ENCODE assay signal across 17 mouse cellular contexts in genomic region chr1:41244627-41245026, GRCm38 (mm10).
DNase-seq lines count a peak whose midpoint lies in the region; ATAC-seq and TF ChIP-seq lines count a peak whose summit lies in the region.
"Had no signal": no experiment of that assay in that cellular context is flagged by ENCODE, and none has a peak within 500 bp of the region (broad histone marks: within the 10 kb centered on the region; RNA-seq: fewer than 3 reads in every experiment).

No protein-coding gene starts in this region.

- no peak for TF ChIP-seq POLR2A in brain, embryonic 14.5 days (IDR thresholded peaks at IDR 0.05; ENCODE audit: borderline replicate concordance, extremely low read depth, insufficient read depth, insufficient read length, poor library complexity, severe bottlenecking)
- TF ChIP-seq POLR2A in heart, adult 2 months (IDR thresholded peaks at IDR 0.05; ENCODE audit: insufficient read depth, low read depth, low read length): no peak

- H3K4me2 ChIP-seq in hindbrain, embryonic 14.5 days (replicated peaks): no peak overlapping the region
- H3K4me2 ChIP-seq: embryonic facial prominence, embryonic 12.5 days; lung, embryonic 14.5 days; neural tube, embryonic 12.5 days had no signal

- no peaks in the 10 kb centered on the region for H3K79me2 ChIP-seq in heart, adult 2 months (replicated peaks; ENCODE audit: control insufficient read depth, insufficient read depth, low read length)

- peak; percentile 7 for DNase-seq in cerebellum, postnatal 25 days
- no peak for DNase-seq in cerebellum, adult 8-10 months
- DNase-seq in brain, embryonic 14.5 days (ENCODE audit: low read depth): peak; percentile 86
- peak; percentile 4 to 31 for DNase-seq in layer of hippocampus, adult 8-10 months (ENCODE audit: low spot score in 2 of 2)
- peak; percentile 4 for DNase-seq in left cerebral cortex, postnatal 4 days
- DNase-seq in heart, adult 2 months: no peak
- DNase-seq in kidney, postnatal 14 days: no peak
- no peak for DNase-seq in hindbrain, embryonic 14.5 days (ENCODE audit: low spot score)
- DNase-seq: cerebellum, postnatal 36 days; heart, adult 18-20 months; heart, postnatal 10 days; kidney, postnatal 4 days; liver; lung, embryonic 14.5 days had no signal

- TF ChIP-seq CTCF in brain, embryonic 14.5 days (IDR thresholded peaks at IDR 0.05; ENCODE audit: borderline replicate concordance, extremely low read depth, insufficient read depth, insufficient read length): no peak
- no peak for TF ChIP-seq CTCF in heart, adult 2 months (IDR thresholded peaks at IDR 0.05)

- no peaks in the 10 kb centered on the region for H3K36me3 ChIP-seq in heart, adult 2 months (ENCODE audit: control insufficient read depth, insufficient read depth, low read length)
- H3K36me3 ChIP-seq in hindbrain, embryonic 14.5 days (replicated peaks; ENCODE audit: control insufficient read depth, insufficient read depth): no peaks in the 10 kb centered on the region
- H3K36me3 ChIP-seq: embryonic facial prominence, embryonic 12.5 days; neural tube, embryonic 12.5 days had no signal

- no peak overlapping the region for H3K27ac ChIP-seq in heart, adult 2 months
- no peak overlapping the region for H3K27ac ChIP-seq in hindbrain, embryonic 14.5 days
- H3K27ac ChIP-seq: embryonic facial prominence, embryonic 12.5 days; neural tube, embryonic 12.5 days had no signal

- no peak overlapping the region for H3K9ac ChIP-seq in heart, adult 2 months (ENCODE audit: low read depth, low read length)
- H3K9ac ChIP-seq in hindbrain, embryonic 14.5 days: no peak overlapping the region
- H3K9ac ChIP-seq: embryonic facial prominence, embryonic 12.5 days; lung, embryonic 14.5 days; neural tube, embryonic 12.5 days had no signal

- H3K4me3 ChIP-seq in heart, adult 2 months: no peak overlapping the region
- no peak overlapping the region for H3K4me3 ChIP-seq in hindbrain, embryonic 14.5 days (replicated peaks; ENCODE audit: low read length)
- H3K4me3 ChIP-seq: embryonic facial prominence, embryonic 12.5 days; neural tube, embryonic 12.5 days had no signal

- no peaks in the 10 kb centered on the region for H3K4me1 ChIP-seq in heart, adult 2 months (ENCODE audit: control insufficient read depth, insufficient read depth, low read length)
- H3K4me1 ChIP-seq in hindbrain, embryonic 14.5 days (replicated peaks; ENCODE audit: control insufficient read depth, insufficient read depth, low read length): 0 out of 2 replicates have a peak, but pooled peaks cover 3% of the 10 kb centered on the region
- H3K4me1 ChIP-seq: embryonic facial prominence, embryonic 12.5 days; neural tube, embryonic 12.5 days had no signal

- WGBS in heart, adult 2 months: 89% methylated on average over 12 of the region's 12 CpGs
- 91% methylated on average over 12 of the region's 12 CpGs for WGBS in hindbrain, embryonic 14.5 days

- intact Hi-C loops in left cerebral cortex, postnatal 4 days (cut with DNase I): no loop called here
- intact Hi-C loops in heart, adult 2 months (cut with DNase I): no loop called here

- ATAC-seq in hindbrain, embryonic 14.5 days (ENCODE audit: low FRiP score): no peak
- ATAC-seq: Patski had no signal

- no peak for TF ChIP-seq EP300 in heart, adult 2 months (IDR thresholded peaks at IDR 0.05; ENCODE audit: insufficient read depth, low read depth, low read length)

- no peaks in the 10 kb centered on the region for H3K9me3 ChIP-seq in hindbrain, embryonic 14.5 days (ENCODE audit: control insufficient read depth, low read length)
- H3K9me3 ChIP-seq: embryonic facial prominence, embryonic 12.5 days; neural tube, embryonic 12.5 days had no signal

- H3K27me3 ChIP-seq in heart, adult 2 months (ENCODE audit: control insufficient read depth, insufficient read depth, low read length): no peaks in the 10 kb centered on the region
- no peaks in the 10 kb centered on the region for H3K27me3 ChIP-seq in hindbrain, embryonic 14.5 days (ENCODE audit: control insufficient read depth, insufficient read depth, low read length)
- H3K27me3 ChIP-seq: embryonic facial prominence, embryonic 12.5 days; neural tube, embryonic 12.5 days had no signal

Comparison
In these comparisons a context has a peak if more than half of its experiments do, and no peak if none do; other contexts are left out.
1. DNase-seq: peak in cerebellum, postnatal 25 days (2 of 2), brain, embryonic 14.5 days (single experiment), layer of hippocampus, adult 8-10 months (2 of 2) and left cerebral cortex, postnatal 4 days (single experiment); none in cerebellum, adult 8-10 months (single experiment), heart, adult 2 months (0 of 2), kidney, postnatal 14 days (single experiment) and hindbrain, embryonic 14.5 days (single experiment).